Mouse (Mus musculus): ENCODE data around the gene Ppcdc. TPM values are rescaled to one million over a fixed set of nuclear protein-coding genes. Genes with fewer than 3 reads are reported as not detected.

Gene Ppcdc
- total RNA-seq (2014; rRNA removed; ENCODE audit: low replicate concordance) (14.0 and 14.1 TPM in 2 replicates), polyA plus RNA-seq (2015; fragmentation: Nextera tagmentation; extraction: Ambion mirVana) (14.1 and 14.3 TPM in 2 replicates)

DNA sequence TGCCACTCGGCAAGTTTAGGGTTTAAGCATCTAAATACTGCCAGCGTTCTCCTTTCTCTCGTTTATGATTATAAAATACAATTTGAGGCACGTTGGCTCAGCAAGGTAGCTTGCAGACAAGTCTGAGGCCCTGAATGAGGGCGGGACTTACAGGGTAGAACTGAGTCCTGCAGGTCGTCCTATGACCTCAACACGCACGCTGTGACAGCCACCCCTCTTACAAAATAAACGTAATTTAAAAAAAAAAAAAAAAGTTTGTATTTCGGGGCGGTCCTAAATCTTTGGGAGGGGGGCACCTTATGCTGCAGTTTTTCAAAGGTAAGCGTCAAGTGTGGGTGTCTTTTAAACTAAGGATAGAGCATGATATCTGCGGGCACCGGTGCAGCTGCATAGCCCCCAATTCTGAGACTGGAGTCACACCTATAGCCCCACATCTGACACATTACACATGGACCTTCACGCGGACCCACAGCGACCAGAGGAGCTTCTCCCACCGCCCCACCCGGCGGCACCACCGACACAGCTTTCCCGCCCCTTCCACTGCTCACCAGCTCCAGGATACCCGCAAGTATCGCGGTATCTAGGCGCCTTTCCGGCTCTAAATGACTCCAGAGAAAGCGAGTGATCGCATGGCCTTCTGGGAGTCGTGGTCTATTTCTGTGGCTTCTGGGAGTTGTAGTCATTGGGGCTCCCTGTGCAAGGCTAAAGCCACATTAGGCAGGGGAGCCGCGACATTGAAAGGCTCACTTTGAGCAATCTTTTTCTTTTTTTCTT lies at the start of gene Ppcdc:
Gene Ppcdc, minus strand, starts transcription at position 603 of the 774 bp plus-strand sequence.
- 2% methylated on average over 32 of the region's 32 CpGs for WGBS
- DNase-seq (ENCODE audit: low spot score) (peak; percentile 97), ATAC-seq (ENCODE audit: insufficient read depth, low read depth) (peak; percentile 98)
- no peaks in the 10 kb centered on the region for H3K36me3 ChIP-seq (replicated peaks; ENCODE audit: control insufficient read depth, insufficient read depth, low read length)
- H3K4me2 ChIP-seq (ENCODE audit: low read depth, low read length): peak within 1 kb of the TSS; percentile 62
- peak within 1 kb of the TSS; percentile 45 for H3K4me3 ChIP-seq (ENCODE audit: low read depth, low read length)
- H3K4me1 ChIP-seq (ENCODE audit: control insufficient read depth, insufficient read depth): peaks cover 6% of the 10 kb centered on the region
- TF ChIP-seq CTCF (IDR thresholded peaks at IDR 0.05; ENCODE audit: low read depth) (no peak), EP300 (IDR thresholded peaks at IDR 0.05; ENCODE audit: low read depth) (no peak; the same call in 1 of the 2 replicates)
- peak within 1 kb of the TSS; percentile 43 for H3K9ac ChIP-seq (replicated peaks; ENCODE audit: low read depth, low read length)
- H3K27me3 ChIP-seq (ENCODE audit: control insufficient read depth, insufficient read depth, low read length): no peaks in the 10 kb centered on the region
- no peaks in the 10 kb centered on the region for H3K9me3 ChIP-seq (replicated peaks; ENCODE audit: control insufficient read depth, low read length)
- H3K27ac ChIP-seq (ENCODE audit: low read depth): peak within 1 kb of the TSS; percentile 50

DNA sequence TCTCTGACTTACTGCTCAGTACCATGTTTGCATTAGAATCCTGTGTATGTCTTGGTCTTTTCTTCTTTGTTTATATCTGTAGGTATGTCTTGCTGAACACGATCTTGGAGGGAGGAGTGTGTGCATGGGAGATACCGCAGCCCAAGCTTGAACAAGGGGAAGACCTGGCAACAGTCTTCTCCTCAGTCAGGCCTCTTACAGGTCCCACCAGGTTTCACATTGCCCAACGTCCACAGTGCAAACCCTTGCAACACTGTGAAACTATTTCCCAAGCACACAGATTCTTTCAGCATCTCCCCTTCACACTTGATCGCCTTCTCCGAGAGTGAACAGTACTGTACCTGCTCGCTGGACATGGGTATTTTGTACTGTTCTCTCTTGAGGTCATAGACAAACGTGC lies 47.9 kb upstream of the Ppcdc start:
- Histone ChIP-seq H3K4me2 (ENCODE audit: low read depth, low read length) (no peak overlapping the region), H3K27me3 (ENCODE audit: control insufficient read depth, insufficient read depth, low read length) (no peaks in the 10 kb centered on the region), H3K4me1 (ENCODE audit: control insufficient read depth, insufficient read depth) (no peaks in the 10 kb centered on the region), H3K4me3 (ENCODE audit: low read depth, low read length) (no peak overlapping the region), H3K9ac (replicated peaks; ENCODE audit: low read depth, low read length) (no peak overlapping the region), H3K27ac (ENCODE audit: low read depth) (no peak overlapping the region), H3K9me3 (replicated peaks; ENCODE audit: control insufficient read depth, low read length) (no peaks in the 10 kb centered on the region), H3K36me3 (replicated peaks; ENCODE audit: control insufficient read depth, insufficient read depth, low read length) (no peaks in the 10 kb centered on the region)
- WGBS: 70% methylated on average over 7 of the region's 7 CpGs
- no peak for DNase-seq (ENCODE audit: low spot score)
- ATAC-seq (ENCODE audit: insufficient read depth, low read depth): no peak
- no peak for TF ChIP-seq EP300 (IDR thresholded peaks at IDR 0.05; ENCODE audit: low read depth)
- TF ChIP-seq CTCF (IDR thresholded peaks at IDR 0.05; ENCODE audit: low read depth): no peak

DNA sequence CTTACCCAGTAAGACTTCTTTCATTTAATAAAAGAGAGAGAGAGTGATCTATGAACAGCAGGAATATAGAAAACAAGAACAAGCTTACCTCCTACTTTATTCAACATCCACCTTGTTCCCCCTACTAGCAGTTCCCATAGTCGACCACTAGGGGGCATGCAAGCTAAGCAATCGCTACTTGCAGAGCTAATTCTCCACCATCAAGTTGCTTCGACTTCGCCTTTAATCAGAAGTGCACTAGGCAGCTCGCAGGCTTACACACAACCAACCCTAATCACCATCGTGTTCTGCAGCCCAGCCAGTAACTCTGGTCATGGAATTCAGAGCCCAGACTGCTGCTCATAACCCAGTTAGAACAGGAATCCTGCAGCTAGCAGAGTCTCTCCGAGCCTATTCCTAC lies 45.9 kb upstream of the Ppcdc start:
- Histone ChIP-seq H3K4me1 (ENCODE audit: control insufficient read depth, insufficient read depth) (no peaks in the 10 kb centered on the region), H3K4me3 (ENCODE audit: low read depth, low read length) (no peak overlapping the region), H3K4me2 (ENCODE audit: low read depth, low read length) (no peak overlapping the region), H3K36me3 (replicated peaks; ENCODE audit: control insufficient read depth, insufficient read depth, low read length) (no peaks in the 10 kb centered on the region), H3K27ac (ENCODE audit: low read depth) (no peak overlapping the region), H3K9ac (replicated peaks; ENCODE audit: low read depth, low read length) (no peak overlapping the region), H3K9me3 (replicated peaks; ENCODE audit: control insufficient read depth, low read length) (no peaks in the 10 kb centered on the region), H3K27me3 (ENCODE audit: control insufficient read depth, insufficient read depth, low read length) (no peaks in the 10 kb centered on the region)
- ATAC-seq (ENCODE audit: insufficient read depth, low read depth) (peak; percentile 90), DNase-seq (ENCODE audit: low spot score) (peak; percentile 92)
- TF ChIP-seq EP300 (IDR thresholded peaks at IDR 0.05; ENCODE audit: low read depth) (no peak), CTCF (IDR thresholded peaks at IDR 0.05; ENCODE audit: low read depth) (peak; percentile 99)
- WGBS: 11% methylated on average over 7 of the region's 7 CpGs

DNA sequence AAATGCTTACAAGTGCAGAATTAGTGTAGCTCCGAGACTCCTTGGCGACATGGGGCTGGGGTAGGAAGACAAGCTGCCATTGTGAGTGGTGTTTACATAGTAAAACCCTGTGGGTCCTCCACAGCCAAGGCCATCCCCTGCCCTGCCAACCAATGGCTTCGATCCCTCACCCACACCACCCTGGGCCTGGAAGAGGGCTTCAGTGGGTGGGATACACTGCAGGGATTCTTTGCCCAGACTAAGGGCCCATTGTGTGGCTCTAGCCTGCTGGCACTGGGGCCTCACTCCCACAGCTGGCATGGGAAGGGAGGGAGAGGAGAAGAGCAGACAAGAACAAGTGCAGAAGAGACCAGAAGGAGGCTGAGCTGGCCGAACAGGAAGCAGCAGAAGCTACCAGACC lies 29.0 kb upstream of the Ppcdc start:
- no peaks in the 10 kb centered on the region for H3K9me3 ChIP-seq (replicated peaks; ENCODE audit: control insufficient read depth, low read length)
- H3K36me3 ChIP-seq (replicated peaks; ENCODE audit: control insufficient read depth, insufficient read depth, low read length): no peaks in the 10 kb centered on the region
- 72% methylated on average over 4 of the region's 4 CpGs for WGBS
- H3K27ac ChIP-seq (ENCODE audit: low read depth): no peak overlapping the region
- H3K27me3 ChIP-seq (ENCODE audit: control insufficient read depth, insufficient read depth, low read length): no peaks in the 10 kb centered on the region
- H3K4me1 ChIP-seq (ENCODE audit: control insufficient read depth, insufficient read depth): peaks cover 5% of the 10 kb centered on the region
- no peak for TF ChIP-seq CTCF (IDR thresholded peaks at IDR 0.05; ENCODE audit: low read depth)
- TF ChIP-seq EP300 (IDR thresholded peaks at IDR 0.05; ENCODE audit: low read depth): no peak
- no peak overlapping the region for H3K4me2 ChIP-seq (ENCODE audit: low read depth, low read length)
- DNase-seq (ENCODE audit: low spot score): no peak
- no peak overlapping the region for H3K9ac ChIP-seq (replicated peaks; ENCODE audit: low read depth, low read length)
- ATAC-seq (ENCODE audit: insufficient read depth, low read depth): no peak
- no peak overlapping the region for H3K4me3 ChIP-seq (ENCODE audit: low read depth, low read length)

DNA sequence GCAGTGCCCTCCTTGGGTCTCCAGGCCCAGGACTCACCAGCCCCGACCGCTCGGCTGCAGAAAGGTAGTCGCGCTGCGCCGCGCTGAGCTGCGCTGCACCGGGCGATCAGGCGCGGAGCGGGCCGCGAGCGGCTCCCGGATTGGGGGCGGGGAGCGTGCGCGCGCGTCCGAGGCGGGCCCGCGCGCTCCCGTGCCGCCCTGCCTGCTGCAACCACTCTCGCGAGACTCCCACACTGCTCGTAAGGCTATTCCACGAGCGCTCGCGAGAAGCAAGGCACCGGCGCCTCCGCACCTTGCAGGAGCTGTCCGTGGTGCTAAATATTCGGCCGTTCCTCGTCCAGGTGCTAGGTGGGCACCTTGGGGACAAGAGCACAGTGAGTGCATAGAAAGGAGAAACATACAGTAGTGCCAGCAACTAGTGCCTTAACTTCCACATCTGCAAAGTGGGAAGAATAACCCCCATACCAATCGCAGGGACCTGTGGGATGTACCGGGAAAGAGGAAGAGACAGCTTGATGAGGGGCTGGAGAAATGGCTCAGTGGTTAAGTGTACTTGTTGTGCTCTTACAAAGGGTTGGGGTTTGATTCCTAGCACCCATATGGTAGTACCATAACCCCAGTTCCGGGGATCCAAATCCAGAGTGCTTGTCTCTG lies 28.1 kb upstream of the Ppcdc start, which contains the start of gene Scamp5:
Gene Scamp5, minus strand, starts transcription at position 165 of the 654 bp plus-strand sequence.
- WGBS: 1% methylated on average over 44 of the region's 48 CpGs

More for the DNA sequence above, 28.1 kb upstream of the Ppcdc start, which contains the start of gene Scamp5:
- Histone ChIP-seq H3K4me3 (ENCODE audit: low read depth, low read length) (peak within 1 kb of the TSS; percentile 69), H3K4me2 (ENCODE audit: low read depth, low read length) (peak within 1 kb of the TSS; percentile 85), H3K9ac (replicated peaks; ENCODE audit: low read depth, low read length) (peak within 1 kb of the TSS; percentile 69), H3K36me3 (replicated peaks; ENCODE audit: control insufficient read depth, insufficient read depth, low read length) (no peaks in the 10 kb centered on the region), H3K4me1 (ENCODE audit: control insufficient read depth, insufficient read depth) (peaks cover 5% of the 10 kb centered on the region), H3K27me3 (ENCODE audit: control insufficient read depth, insufficient read depth, low read length) (no peaks in the 10 kb centered on the region), H3K9me3 (replicated peaks; ENCODE audit: control insufficient read depth, low read length) (no peaks in the 10 kb centered on the region), H3K27ac (ENCODE audit: low read depth) (no peak within 1 kb of the TSS)
- DNase-seq (ENCODE audit: low spot score) (peak; percentile 94), ATAC-seq (ENCODE audit: insufficient read depth, low read depth) (peak; percentile 94)
- TF ChIP-seq CTCF (IDR thresholded peaks at IDR 0.05; ENCODE audit: low read depth): no peak
- TF ChIP-seq EP300 (IDR thresholded peaks at IDR 0.05; ENCODE audit: low read depth): peak; percentile 93
